Comparison of ENCODE assay signal across 27 mouse cellular contexts in the genomic region with DNA sequence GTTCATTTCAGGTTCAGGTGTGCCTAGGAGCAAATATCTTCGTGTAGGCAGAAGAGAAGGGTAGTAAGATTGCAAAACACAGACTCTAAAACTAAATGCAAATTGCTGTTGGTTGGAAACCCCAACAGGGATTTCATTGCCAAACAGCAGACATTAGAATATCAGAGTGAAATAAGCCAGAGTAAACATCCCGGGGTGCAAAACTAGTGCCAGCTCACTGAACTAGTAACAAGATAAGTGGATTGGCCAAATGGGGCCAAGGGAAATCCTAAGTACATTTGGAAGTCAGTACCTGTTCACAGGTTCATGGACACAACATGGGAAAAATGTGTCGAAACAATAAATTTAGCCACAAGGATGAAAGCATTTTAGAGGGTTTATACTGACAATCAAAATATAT.
DNase-seq lines count a peak whose midpoint lies in the region; ATAC-seq and TF ChIP-seq lines count a peak whose summit lies in the region.
"Had no signal": no experiment of that assay in that cellular context is flagged by ENCODE, and none has a peak within 500 bp of the region (broad histone marks: within the 10 kb centered on the region; RNA-seq: fewer than 3 reads in every experiment).

No protein-coding gene starts in this region.

- no peak overlapping the region for H3K9ac ChIP-seq in hindbrain, postnatal 0 days (replicated peaks; ENCODE audit: low read length)
- no peak overlapping the region for H3K9ac ChIP-seq in hindbrain, embryonic 12.5 days
- H3K9ac ChIP-seq in liver, adult 2 months (ENCODE audit: low read depth, low read length), result no peak overlapping the region
- H3K9ac ChIP-seq in liver, embryonic 11.5 days (ENCODE audit: low read depth, low read length), result no peak overlapping the region
- H3K9ac ChIP-seq: embryonic facial prominence, embryonic 13.5 days; embryonic facial prominence, embryonic 15.5 days; forebrain, embryonic 13.5 days; forebrain, embryonic 15.5 days; forebrain, postnatal 0 days had no signal

- no peak overlapping the region for H3K4me2 ChIP-seq in hindbrain, postnatal 0 days (ENCODE audit: low read depth, low read length)
- H3K4me2 ChIP-seq in hindbrain, embryonic 12.5 days (replicated peaks), result no peak overlapping the region
- no peak overlapping the region for H3K4me2 ChIP-seq in liver, embryonic 11.5 days
- H3K4me2 ChIP-seq: embryonic facial prominence, embryonic 13.5 days; embryonic facial prominence, embryonic 15.5 days; forebrain, embryonic 13.5 days; forebrain, embryonic 15.5 days had no signal

- H3K79me2 ChIP-seq in liver, adult 2 months (ENCODE audit: control insufficient read depth, insufficient read depth, low read length), result no peaks in the 10 kb centered on the region

- no peaks in the 10 kb centered on the region for H3K9me3 ChIP-seq in hindbrain, postnatal 0 days (ENCODE audit: low read length)
- no peaks in the 10 kb centered on the region for H3K9me3 ChIP-seq in hindbrain, embryonic 12.5 days (replicated peaks)
- no peaks in the 10 kb centered on the region for H3K9me3 ChIP-seq in liver, embryonic 11.5 days (ENCODE audit: control insufficient read depth, low read length)
- H3K9me3 ChIP-seq: embryonic facial prominence, embryonic 13.5 days; embryonic facial prominence, embryonic 15.5 days; forebrain, embryonic 13.5 days; forebrain, embryonic 15.5 days had no signal

- ATAC-seq in hindbrain, postnatal 0 days, result no peak
- ATAC-seq in hindbrain, embryonic 12.5 days (ENCODE audit: low FRiP score), result no peak
- no peak for ATAC-seq in liver, embryonic 11.5 days (replicated peaks; ENCODE audit: low FRiP score)
- no peak for ATAC-seq in activated CD4-positive, CD25-positive, alpha-beta regulatory T cell, adult 4 months
- ATAC-seq: CD4-positive, CD25-positive, alpha-beta regulatory T cell, adult 4 months; forebrain, embryonic 13.5 days; forebrain, embryonic 15.5 days; forebrain, postnatal 0 days; Patski had no signal

- H3K36me3 ChIP-seq in hindbrain, postnatal 0 days (ENCODE audit: insufficient read depth, low read length), result no peaks in the 10 kb centered on the region
- H3K36me3 ChIP-seq in hindbrain, embryonic 12.5 days, result no peaks in the 10 kb centered on the region
- no peaks in the 10 kb centered on the region for H3K36me3 ChIP-seq in liver, adult 2 months (ENCODE audit: control insufficient read depth, insufficient read depth, low read length)
- no peaks in the 10 kb centered on the region for H3K36me3 ChIP-seq in liver, embryonic 11.5 days (ENCODE audit: control insufficient read depth, insufficient read depth, low read length)
- H3K36me3 ChIP-seq: embryonic facial prominence, embryonic 13.5 days; embryonic facial prominence, embryonic 15.5 days; forebrain, embryonic 15.5 days; G1E had no signal

- WGBS in cerebellum, adult 2 months, result 38% methylated on average over 3 of the region's 3 CpGs
- WGBS in hindbrain, postnatal 0 days, result 63% methylated on average over 3 of the region's 3 CpGs
- WGBS in hindbrain, embryonic 12.5 days, result 82% methylated on average over 3 of the region's 3 CpGs
- WGBS in liver, adult 2 months, result 67% methylated on average over 3 of the region's 3 CpGs
- WGBS in liver, embryonic 11.5 days, result 76% methylated on average over 3 of the region's 3 CpGs

- peak; percentile 30 to 55 for DNase-seq in cerebellum, postnatal 10 days
- DNase-seq in cerebellum, adult 2 months, result no peak
- peak; percentile 10 for DNase-seq in hindbrain, postnatal 0 days (ENCODE audit: low spot score)
- peak; percentile 88 for DNase-seq in liver, adult 2 months (ENCODE audit: extremely low read depth, low read depth, low spot score)
- no peak for DNase-seq in liver, embryonic 11.5 days (ENCODE audit: low spot score)
- DNase-seq in fat pad, adult 2 months (ENCODE audit: extremely low read depth, low read depth, low spot score), result peak; percentile 45
- DNase-seq: adrenal gland, adult 2 months; adrenal gland, postnatal 10 days; adrenal gland, postnatal 25 days; B cell, adult 2 months; cerebellum, adult 11 months; cerebellum, adult 8-10 months; cerebellum, adult 9-11 months; cerebellum, postnatal 36 days; embryo, embryonic 11 days; forebrain, postnatal 0 days had no signal

- no peaks in the 10 kb centered on the region for H3K4me1 ChIP-seq in cerebellum, adult 2 months (ENCODE audit: control insufficient read depth, insufficient read depth, low read length)
- no peaks in the 10 kb centered on the region for H3K4me1 ChIP-seq in hindbrain, postnatal 0 days (ENCODE audit: insufficient read depth, low read length)
- H3K4me1 ChIP-seq in hindbrain, embryonic 12.5 days, result no peaks in the 10 kb centered on the region
- H3K4me1 ChIP-seq in liver, adult 2 months (ENCODE audit: control insufficient read depth, insufficient read depth, low read length), result no peaks in the 10 kb centered on the region
- no peaks in the 10 kb centered on the region for H3K4me1 ChIP-seq in liver, embryonic 11.5 days (replicated peaks; ENCODE audit: control insufficient read depth, insufficient read depth, low read length)
- H3K4me1 ChIP-seq: embryonic facial prominence, embryonic 13.5 days; embryonic facial prominence, embryonic 15.5 days; forebrain, embryonic 13.5 days; forebrain, embryonic 15.5 days had no signal

- TF ChIP-seq POLR2A in cerebellum, adult 2 months (IDR thresholded peaks at IDR 0.05; ENCODE audit: borderline replicate concordance, insufficient read depth, low read length), result no peak
- no peak for TF ChIP-seq POLR2A in liver, adult 2 months (IDR thresholded peaks at IDR 0.05; ENCODE audit: extremely low read depth, insufficient read depth, low read length)

- H3K4me3 ChIP-seq in cerebellum, adult 2 months (replicated peaks; ENCODE audit: insufficient read depth, low read depth, low read length), result no peak overlapping the region
- no peak overlapping the region for H3K4me3 ChIP-seq in hindbrain, postnatal 0 days (ENCODE audit: low read length)
- H3K4me3 ChIP-seq in hindbrain, embryonic 12.5 days, result no peak overlapping the region
- H3K4me3 ChIP-seq in liver, adult 2 months (ENCODE audit: insufficient read depth, low read depth, low read length), result no peak overlapping the region
- no peak overlapping the region for H3K4me3 ChIP-seq in liver, embryonic 11.5 days (ENCODE audit: low read depth, low read length)
- H3K4me3 ChIP-seq: embryonic facial prominence, embryonic 13.5 days; embryonic facial prominence, embryonic 15.5 days; erythroblast, embryonic 14.5 days; forebrain, embryonic 13.5 days; forebrain, embryonic 15.5 days had no signal

- H3K27ac ChIP-seq in cerebellum, adult 2 months (ENCODE audit: insufficient read depth, low read length), result no peak overlapping the region
- no peak overlapping the region for H3K27ac ChIP-seq in hindbrain, postnatal 0 days
- H3K27ac ChIP-seq in hindbrain, embryonic 12.5 days, result no peak overlapping the region
- no peak overlapping the region for H3K27ac ChIP-seq in liver, adult 2 months (replicated peaks; ENCODE audit: insufficient read depth, low read depth, low read length)
- H3K27ac ChIP-seq in liver, embryonic 11.5 days (ENCODE audit: low read depth, low read length), result no peak overlapping the region
- H3K27ac ChIP-seq: embryonic facial prominence, embryonic 13.5 days; embryonic facial prominence, embryonic 15.5 days; forebrain, embryonic 13.5 days; forebrain, embryonic 15.5 days had no signal

- no peak for TF ChIP-seq CTCF in cerebellum, adult 2 months (IDR thresholded peaks at IDR 0.05; ENCODE audit: borderline replicate concordance, insufficient read depth, low read depth, low read length)
- no peak for TF ChIP-seq CTCF in hindbrain, postnatal 0 days (IDR thresholded peaks at IDR 0.05; ENCODE audit: low read depth)
- no peak for TF ChIP-seq CTCF in liver, adult 2 months (IDR thresholded peaks at IDR 0.05; ENCODE audit: low read depth, low read length)

- H3K27me3 ChIP-seq in cerebellum, adult 2 months (ENCODE audit: control insufficient read depth, insufficient read depth, low read length), result no peaks in the 10 kb centered on the region
- H3K27me3 ChIP-seq in hindbrain, postnatal 0 days (ENCODE audit: insufficient read depth, low read length), result no peaks in the 10 kb centered on the region
- no peaks in the 10 kb centered on the region for H3K27me3 ChIP-seq in hindbrain, embryonic 12.5 days
- H3K27me3 ChIP-seq in liver, adult 2 months (ENCODE audit: control insufficient read depth, insufficient read depth, low read length), result no peaks in the 10 kb centered on the region
- no peaks in the 10 kb centered on the region for H3K27me3 ChIP-seq in liver, embryonic 11.5 days (replicated peaks; ENCODE audit: control insufficient read depth, insufficient read depth, low read length)
- H3K27me3 ChIP-seq: CH12.LX; embryonic facial prominence, embryonic 13.5 days; embryonic facial prominence, embryonic 15.5 days; forebrain, embryonic 13.5 days; forebrain, embryonic 15.5 days; Patski had no signal

Comparison
In these comparisons a context has a peak if more than half of its experiments do, and no peak if none do; other contexts are left out.
1. DNase-seq: peak in cerebellum, postnatal 10 days (2 of 2), hindbrain, postnatal 0 days (single experiment), liver, adult 2 months (single experiment) and fat pad, adult 2 months (single experiment); none in cerebellum, adult 2 months (0 of 2) and liver, embryonic 11.5 days (single experiment).